Mouse (Mus musculus) layer of hippocampus, adult 6 months (tissue): ENCODE measurements around the gene Grap2. TPM values are rescaled to one million over a fixed set of nuclear protein-coding genes. Genes with fewer than 3 reads are reported as not detected.

ENCODE experiments used
- long read RNA-seq, 2 experiments: library from polyadenylated mRNA; unstranded; transcript quantifications; one replicate each; pipeline ENCODE4 v2.0.0; 2019 to 2020
- microRNA-seq: library from miRNA; unstranded; fragments of <30 nt; microRNA quantifications from one replicate; pipeline ENCODE4 v1.2.0, GENCODE M21; 2020
- polyA plus RNA-seq: library from polyadenylated mRNA; unstranded; fragments of <200 nt; fragmentation: Nextera tagmentation; gene quantifications from 2 replicates; pipeline ENCODE4 v1.2.3, GENCODE M21; 2021

The Grap2 gene
- polyA plus RNA-seq: not detected in 2 replicates
- long read RNA-seq, experiment 1: 0 reads
- long read RNA-seq, experiment 2: 0 reads

GRCm38 (mm10) chr15:80572291-80572690 lies at the start of gene Grap2:
Grap2 (plus strand) TSS chr15:80572594.

DNA sequence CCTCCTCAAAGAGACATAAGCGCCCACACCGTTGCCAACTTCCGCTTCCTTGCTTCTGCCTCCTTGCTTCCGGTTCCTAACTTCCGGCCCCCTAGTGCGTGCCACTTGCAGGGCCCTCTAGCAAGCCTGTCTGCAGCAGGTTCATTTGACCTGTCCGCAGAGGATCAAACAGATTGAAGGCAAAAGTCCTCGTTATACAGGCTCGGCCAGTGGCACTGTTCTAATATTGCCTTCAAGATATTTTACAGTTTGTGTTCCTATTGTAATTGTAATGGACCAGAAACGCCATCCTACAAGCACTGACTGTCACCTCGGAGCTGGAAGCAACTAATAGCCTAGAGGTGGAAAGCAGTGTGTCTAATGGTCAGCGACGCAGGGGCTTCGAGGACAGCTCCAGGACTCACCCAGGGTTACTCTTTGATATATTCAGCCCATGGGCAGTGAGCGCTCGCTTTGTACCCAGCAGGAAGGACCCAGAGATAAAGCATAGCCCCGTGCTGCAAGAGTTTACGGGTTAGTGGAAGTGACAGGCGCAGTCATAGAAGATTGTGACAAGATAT lies 7.2 kb upstream of the Grap2 start, which contains the start of gene Enthd1:
TSS of gene Enthd1 (minus strand) at position 51 of the 560 bp plus-strand sequence.

GRCm38 (mm10) chr15:80671295-80672252 lies 99.2 kb downstream of the Grap2 start, which contains the start of gene Fam83f:
Fam83f (plus strand) TSS chr15:80671847.

Small RNAs within 50 kb of the gene (microRNA-seq; reads per million reads assigned to microRNA genes)
- not detected for gene Mir6957

Other genes with a start within 250 kb of the Grap2 start
- gene Enthd1, start 7.4 kb upstream of the Grap2 start, polyA plus RNA-seq: not detected in 2 replicates
- gene Fam83f, start 99.3 kb downstream of the Grap2 start, polyA plus RNA-seq: 0.09 TPM in 1 of 2 replicates, not detected in the other
- gene Tnrc6b, start 138.7 kb downstream of the Grap2 start, polyA plus RNA-seq: 4.6 and 9.0 TPM in 2 replicates